Mouse (Mus musculus) cortical plate, adult 2 months (tissue): ENCODE results near the gene Nprl3.

ENCODE experiments used
- CTCF ChIP-seq: fragments of 200-500 bp; IDR thresholded peaks from 2 replicates; pipeline ENCODE4 v1.5.1; 2011; ENCODE audit warnings: mild to moderate bottlenecking, control low read depth, low read length; ENCODE audit not compliant: insufficient read depth; ENCODE audit errors: extremely low read depth
- POLR2A ChIP-seq: fragments of 200-500 bp; IDR thresholded peaks from 2 replicates; pipeline ENCODE4 v1.6.1; 2011; ENCODE audit warnings: mild to moderate bottlenecking, low read length, control low read depth; ENCODE audit not compliant: insufficient read depth; ENCODE audit errors: extremely low read depth

GRCm38 (mm10) chr11:32193156-32193555 lies 74.4 kb downstream of the Nprl3 start:
- no peak for TF ChIP-seq POLR2A
- TF ChIP-seq CTCF = no peak
